Mouse (Mus musculus): ENCODE data around the gene Grik4.

Grik4 gene

DNA sequence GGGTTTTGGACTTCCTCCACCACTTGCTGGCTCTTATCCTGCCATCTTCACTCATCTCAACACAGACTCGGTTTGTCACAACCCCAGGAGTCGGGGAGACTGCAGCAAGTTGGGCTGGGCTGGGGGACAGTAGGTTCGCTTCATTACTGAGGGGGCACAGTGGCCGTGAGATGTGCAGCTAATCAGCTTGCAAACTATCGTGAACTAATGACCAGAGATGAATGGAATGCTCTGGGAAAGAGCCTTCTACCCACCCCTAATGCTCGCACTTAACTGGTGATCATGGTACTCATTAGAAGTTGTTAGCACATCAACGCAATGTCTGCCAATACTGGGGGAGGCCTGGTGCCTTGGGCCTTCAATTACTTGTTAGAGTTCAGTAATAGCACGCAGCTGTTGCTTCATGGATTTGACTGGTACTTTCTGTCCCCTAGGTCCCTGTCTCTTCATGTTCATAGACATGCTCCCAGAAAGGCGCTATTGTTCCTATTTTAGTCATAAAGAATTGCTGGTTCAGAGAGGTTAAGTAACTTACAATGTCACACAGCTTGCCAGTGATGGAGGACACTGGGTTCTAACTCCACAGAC is 211.5 kb downstream of the Grik4 start:
- DNase-seq = no peak

DNA sequence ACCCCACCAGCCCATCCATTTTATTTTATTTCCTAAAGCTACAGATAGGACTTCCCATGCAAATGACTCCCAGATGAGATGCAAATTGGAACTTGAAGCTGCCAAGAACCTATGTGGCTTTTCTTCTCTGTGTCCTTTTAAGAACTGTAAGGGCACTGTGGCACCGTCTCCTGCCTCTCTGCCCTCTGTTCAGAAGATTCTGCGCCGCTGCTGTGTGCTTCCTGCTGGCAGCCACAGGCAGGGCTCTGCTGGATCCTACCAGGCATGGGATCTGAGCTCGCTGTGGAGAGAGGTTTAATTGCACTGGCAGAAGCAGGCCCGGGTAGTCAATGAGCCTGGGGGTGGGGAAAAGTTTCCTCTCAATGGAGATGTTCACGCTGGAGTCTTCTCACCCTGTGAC is 215.8 kb downstream of the Grik4 start:
- DNase-seq = no peak

DNA sequence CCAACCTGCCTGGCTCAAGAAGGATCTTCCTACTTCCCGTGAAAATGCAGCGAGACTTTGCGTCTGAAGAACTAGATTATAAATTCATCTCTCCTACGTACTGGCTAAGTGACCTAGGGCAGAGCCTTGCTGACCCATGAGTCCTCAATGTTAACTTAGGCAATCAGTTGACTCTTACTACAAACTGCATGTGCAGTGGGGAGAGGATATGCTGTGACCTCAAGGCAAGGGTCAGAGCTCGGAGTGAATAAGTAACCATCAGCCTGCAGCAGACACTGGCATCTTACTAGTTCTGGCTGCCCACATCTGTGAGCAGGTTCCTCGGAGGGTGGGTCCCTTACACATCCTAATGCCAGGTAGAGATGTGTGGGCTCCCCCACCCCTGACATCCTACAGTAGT is 216.6 kb downstream of the Grik4 start:
- no peak for DNase-seq

DNA sequence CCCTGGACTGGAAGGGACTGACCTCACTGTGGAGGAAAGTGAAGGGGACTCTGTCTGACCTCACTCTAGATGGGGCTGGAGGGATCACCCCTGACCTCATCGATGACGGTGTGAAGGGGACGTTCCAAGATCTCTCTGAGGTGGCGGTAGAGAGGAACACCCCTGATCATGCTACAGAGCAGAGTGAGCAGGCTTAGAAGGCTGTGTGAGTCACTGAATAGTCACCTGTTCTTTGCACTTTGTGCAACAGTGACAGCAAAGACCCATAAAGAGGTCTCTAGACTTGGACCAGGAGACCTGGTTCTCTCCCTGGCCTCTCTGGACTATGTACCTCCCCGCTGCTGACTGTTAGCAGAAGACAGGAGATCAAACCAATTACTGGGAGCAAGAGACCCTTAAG is 217.1 kb downstream of the Grik4 start:
- no peak for DNase-seq

DNA sequence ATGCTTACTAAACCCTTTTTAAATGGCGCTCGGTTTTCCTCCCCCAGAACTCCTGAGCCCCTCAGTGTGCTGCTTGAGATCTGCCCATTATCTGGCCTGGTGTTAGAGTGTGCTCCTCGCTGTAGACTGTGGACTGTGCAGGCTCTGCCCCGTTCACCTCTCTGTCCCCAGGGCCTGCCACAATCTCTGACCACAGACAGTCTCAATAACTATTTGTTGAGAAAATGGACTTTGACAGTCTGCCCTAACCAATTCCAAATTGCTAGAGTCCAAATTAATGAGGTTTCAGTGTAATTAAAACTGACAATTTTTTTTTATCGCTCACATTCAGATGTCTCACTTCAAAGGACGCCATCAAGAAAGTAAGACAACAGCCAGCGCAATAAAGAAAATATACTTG is 220.2 kb downstream of the Grik4 start:
- DNase-seq = no peak

DNA sequence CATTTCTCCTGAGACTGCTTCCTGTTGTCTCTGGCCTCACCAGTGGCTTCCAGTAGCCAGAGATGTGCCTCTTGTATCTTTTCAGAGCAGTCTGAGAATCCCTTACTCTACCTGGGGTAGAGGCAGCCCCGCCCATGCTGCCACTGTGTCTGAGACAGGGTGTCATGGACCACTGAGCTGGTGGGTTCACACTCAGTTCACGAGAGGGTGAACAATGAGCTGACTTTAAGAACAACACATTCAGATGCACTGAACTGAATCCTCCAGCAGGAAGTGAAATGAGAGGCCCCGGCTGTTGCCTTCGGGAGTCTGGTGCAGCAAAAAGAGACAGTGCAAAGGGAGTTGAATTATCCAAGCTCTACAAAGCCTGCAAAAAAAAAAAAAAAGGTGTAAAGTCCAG is 221.8 kb downstream of the Grik4 start:
- DNase-seq = no peak

DNA sequence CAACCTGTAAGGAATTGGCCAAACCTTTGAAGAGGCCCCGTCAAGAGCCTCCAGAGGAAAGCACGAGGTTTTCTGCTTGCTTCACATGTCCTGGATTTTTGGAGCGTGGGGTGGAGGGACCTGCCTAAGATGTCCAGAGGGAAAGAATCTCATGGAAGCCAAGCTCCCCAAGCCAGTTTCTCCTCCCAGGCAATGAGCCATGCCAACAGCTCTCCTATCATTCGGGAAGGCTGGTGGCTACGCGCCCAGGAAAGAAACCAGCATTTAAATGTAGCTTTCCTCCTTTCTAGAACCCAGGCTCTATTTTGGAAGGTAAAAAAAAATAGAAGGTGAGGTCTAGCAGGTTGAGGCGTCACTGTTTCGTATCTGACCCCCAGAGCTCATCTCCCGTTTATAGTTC is 222.6 kb downstream of the Grik4 start:
- DNase-seq = no peak

DNA sequence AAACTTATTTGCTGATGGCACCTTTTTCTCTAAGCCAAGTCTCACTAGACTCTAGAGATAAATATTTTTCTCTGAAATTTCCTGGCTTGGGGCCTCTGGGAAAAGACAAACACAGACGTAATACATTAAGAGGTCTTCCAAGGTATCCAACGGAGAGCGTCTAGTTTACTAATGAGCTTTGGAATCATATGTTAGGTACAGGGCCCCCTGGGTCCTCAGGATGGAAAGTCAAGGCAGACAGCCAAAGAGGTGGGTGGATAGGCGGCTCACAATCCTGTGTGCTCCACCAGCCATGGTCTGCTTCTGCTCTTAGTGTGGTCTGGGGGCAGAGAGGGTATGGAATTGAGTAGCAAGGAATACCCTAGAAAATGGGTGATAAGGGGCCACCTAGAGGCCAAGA is 223.1 kb downstream of the Grik4 start:
- DNase-seq = no peak

DNA sequence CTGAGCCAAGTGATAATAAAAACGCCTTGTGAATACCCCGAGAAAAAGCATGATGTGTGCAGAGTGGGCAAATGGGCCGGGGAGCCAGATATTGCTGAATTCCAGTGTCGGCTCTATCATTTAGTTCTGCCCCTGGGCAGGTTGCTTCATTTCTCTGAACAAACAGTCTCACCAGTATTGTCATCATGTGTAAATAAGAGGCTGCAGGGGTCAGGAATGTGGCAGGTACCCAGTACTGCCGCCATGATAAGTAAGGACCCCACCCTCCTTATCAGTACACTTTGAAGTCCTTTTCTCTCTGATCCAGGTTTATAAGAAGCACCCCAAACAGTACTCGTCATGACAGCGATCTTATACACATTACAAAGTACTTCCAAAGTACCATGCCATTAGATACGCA is 230.4 kb downstream of the Grik4 start:
- no peak for DNase-seq

DNA sequence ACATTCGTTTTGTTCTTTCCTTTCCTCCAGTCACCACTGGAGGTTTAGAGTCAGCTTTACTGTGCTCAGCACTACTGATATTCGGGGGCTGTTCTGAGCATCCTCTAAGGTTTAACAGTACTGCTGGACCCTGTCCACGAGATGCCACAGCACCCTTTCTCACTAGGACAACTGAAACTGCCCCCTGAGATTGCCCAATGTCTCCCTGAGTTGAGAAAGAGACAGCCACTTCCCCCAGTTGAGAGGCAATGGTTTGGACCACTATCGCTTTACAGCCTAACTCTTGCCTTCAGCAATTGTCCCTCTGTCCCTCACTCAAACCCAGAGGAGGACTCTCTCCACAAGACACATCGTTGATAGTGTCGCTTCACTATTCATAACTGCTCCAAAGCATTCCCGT is 238.4 kb downstream of the Grik4 start:
- DNase-seq = no peak

DNA sequence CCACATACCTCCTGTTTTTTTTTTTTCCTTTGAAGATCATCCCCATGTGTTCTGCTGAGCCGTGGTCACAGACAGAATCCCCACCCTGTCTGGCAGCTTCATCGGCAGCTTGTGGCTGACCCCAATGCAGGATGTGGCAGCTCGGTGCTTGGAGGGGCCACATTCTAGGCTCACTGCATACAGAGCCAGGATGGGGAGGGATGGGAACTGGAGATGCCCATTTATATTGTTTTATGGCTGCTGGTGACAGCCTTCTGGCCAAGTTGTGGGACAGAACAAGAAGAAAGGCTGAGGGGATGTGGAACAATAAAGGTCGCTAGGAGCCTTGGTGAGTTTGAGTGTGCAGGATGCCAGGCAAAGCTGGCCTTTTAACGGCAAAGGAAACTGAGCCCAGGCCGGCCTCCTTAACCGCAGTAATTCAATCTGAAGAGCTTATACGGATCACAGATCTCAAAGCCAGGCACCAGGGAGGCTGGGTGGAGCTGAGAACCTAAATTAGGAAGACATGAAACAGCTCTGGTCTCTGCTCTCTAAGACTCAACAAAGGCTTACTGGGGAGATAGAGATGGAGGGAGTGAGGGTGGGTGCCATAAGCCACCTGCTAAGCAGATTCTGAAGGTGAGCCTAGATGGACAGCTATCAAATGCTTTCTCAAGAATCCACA is 241.0 kb downstream of the Grik4 start:
- no peak for DNase-seq

DNA sequence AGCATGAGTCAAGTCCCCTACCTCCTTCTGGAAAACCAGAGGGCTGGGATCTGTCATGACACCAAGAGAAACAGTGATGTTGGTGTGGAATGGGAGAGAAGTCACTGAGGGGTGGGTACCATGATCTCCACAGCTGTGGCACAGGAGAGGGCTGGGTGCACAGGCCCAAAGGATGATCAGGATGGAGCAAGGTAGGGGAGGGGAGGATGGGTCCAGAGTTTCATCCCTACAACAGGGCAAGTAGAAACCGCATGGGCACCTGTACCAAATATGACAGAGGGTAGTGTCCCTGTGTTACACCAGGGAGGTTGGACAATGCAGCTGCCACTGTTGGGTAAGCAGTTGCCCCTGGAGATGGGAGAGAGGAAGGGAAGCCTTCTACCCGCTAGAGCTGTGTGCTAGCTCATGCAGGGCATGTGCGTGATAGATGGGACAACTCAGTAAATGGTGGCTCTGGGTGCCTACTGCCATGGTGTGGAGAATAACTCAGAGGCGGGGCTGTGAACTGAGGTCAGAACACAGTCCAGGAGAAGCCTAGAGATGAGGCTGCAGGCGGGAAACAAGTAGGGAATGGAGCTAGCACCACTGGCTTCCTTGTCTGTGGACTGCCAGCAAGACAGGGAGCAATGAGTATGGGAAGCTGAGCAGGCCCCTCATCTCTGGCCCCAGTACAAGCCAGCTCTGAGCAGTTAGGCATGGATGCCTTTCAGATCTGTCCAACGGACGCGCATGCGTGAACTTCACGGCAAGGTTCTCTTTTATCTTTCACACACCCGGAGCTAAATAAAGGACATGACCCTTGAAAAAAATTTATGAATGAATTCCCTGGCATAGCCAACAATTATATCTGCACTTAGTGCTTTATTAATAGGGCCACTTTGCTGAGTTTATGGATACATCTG is 241.8 kb downstream of the Grik4 start:
- DNase-seq = no peak

DNA sequence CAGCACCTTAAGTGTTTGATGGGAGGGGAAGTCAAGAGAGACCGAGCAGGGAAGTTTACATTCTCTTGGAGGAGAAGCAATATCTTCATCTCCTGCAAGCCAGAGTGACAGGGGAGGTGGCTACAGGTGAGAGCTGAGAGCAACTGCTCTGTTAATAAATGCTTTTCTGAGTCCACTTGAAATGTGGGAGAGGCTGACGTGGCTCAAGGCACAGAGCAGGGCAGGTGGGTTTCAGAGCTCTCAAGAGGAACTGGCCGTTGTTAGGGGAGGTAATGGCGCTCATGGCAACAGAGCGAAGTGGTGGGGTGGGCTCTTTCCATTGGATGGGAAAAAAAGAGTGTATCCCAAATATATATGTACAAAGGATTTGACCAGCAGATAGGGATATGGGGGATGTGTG is 242.6 kb downstream of the Grik4 start:
- DNase-seq = no peak

DNA sequence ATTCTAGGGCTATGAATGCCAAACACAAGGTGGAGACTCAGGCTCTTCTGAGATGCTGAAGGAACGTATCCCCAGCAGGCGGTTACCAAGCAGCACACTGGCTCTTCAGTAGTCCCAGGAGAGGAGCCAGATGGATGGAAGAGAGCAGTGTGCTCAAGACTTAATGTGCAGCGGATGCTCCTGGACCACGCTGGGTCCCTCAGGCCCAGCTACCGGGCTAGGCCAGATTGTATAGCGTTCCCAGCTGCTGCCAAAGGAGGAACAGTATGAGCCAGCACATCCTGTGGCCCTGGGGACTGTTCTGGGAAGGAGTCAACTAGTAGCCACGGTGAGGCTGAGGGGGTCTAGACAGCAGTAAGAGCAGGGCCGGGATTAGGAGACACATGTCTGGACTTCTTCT is 251.3 kb downstream of the Grik4 start:
- no peak for DNase-seq

DNA sequence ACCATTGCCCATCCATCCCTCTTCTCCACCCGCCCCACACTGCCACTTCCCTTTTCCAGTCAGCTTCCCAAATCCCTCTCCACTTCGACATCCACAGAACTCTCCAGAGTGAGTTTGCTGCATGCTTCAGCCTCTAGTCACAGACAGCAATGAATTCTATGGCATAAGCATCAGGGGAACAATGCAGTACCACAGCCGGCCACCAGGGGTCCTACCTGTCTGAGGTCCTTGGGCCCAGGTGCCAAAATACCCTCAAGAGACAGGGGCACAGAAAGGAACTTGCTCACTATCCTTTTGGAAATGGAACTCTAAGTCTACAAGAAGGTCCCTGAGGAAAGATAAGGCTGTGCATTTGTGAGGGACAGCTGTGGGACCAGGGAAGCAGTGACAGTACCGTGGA is 256.1 kb downstream of the Grik4 start:
- DNase-seq = peak; percentile 28

DNA sequence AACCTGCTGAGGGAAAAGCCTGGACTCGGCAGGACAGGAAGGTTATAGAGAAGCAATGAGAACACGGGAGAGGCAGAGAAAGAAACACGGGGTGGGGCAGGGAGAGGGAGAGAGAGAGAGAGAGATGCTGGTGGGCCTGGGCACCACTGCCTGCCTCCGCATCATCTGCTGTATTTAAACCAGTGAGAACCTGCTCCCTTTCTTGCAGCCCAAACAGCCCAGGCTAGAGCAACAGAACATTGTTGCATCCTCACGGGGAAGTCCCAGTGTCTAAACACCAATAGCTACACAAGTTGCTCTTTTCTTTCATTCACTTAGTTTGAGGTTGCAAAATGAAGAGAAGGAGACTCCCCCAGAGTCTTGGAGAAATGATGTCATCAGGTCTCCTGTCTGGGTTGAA is 258.2 kb downstream of the Grik4 start:
- no peak for DNase-seq

DNA sequence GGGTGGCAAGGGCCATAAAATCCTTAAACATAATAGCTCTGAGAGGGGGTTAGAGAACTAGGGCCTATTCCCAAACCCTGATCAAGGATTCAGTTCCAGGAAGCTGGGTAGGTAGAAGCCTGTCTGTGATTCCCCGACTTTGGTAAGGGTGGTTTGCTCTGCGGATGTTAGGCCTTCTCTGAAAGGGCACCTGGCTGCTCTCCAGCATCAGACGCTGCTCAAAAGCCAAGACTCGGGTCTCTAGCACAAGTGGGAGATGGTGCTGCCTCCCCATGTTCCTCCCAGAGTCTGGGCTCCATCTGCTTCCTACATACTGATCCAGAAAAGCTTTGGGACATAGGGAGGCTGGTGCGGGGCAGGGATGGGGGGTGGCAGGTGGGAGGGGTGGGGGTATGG is 270.3 kb downstream of the Grik4 start:
- no peak for DNase-seq

DNA sequence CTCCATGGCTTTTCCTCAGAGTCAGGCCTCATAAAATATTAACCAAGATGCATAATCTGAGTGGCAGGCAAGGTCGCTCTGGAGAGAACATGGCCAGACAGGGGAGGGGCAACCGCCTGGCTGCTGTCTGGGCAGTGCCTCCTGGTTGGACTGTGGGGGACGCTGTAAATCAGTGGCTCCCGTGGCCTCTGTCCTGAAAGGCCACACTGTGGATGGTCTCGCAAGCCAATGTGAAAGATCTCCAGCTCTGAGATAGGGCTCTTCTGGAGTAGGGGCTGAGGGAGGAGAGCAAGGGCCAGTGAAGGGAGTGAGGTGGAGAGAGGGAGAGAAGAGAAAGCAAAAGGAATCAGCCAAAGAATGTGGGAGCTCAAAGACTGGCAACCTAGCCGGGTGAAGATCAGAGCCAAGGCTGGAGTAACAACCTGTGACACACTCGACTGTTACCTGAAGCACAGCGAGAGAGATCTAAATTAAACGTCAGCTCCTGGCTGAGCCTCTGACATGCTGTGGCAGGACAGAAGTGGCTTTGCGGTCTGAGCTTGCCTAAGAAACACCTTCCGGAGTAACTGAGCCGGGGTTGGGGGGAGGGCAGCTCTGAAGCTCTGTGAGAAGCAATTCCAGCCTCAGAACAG is 270.8 kb downstream of the Grik4 start:
- no peak for DNase-seq

DNA sequence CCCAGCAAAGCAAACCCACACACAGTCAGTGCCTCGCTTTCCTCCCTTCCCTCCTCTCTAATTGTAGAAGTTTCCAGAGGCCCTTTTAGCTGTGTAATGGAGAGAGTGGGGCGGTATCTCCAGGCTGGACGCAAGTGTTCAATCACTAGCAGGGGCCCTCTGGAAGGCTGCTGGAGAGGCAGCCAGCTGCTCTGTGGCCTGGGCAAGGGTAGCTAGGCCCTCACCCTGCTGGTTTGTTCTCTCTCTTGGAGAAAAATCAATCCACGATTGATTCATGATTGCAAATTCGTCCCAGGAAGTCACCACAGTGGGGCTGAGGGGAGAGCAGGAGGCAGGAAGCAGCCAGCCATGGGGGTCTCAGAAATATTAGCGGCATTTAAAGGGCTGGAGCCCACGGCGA is 271.3 kb downstream of the Grik4 start:
- DNase-seq = no peak

DNA sequence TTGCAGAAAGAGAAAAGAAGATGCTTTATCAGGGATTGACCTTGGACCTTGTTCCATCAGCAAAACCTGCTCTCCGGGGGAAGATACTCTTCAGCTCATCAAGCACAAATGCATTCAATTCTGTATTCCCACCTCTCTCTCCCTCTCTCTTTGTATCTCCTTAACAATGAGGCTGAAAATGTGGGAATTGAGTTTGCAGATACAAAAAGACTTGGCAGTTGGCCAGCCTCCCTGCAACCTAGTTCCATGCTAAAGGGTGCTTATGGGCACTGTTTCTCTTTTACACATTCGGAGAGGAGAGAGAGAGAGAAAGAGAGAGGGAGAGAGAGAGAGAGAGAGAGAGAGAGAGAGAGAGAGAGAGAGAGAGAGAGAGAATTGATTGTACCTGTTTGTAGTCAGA is 273.7 kb downstream of the Grik4 start:
- no peak for DNase-seq

DNA sequence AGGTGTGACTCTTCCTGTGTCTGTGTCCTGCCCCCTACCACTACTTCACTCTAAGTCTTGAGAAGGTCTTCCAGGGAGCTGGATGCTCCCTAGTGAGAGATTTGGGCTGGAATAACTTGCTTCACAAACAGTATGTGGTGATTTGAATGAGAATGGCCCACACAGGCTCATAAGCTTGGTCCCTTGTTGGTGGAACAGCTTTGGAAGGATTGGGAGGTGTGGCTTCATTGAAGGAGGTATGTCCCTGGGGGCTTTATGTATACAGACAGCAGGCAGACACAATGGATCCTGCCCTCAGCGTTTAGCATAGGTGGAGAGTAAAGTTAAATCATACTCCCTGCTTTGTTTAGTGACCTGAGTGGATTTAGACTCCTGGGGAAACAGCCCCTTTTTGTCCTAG is 282.8 kb downstream of the Grik4 start:
- DNase-seq = no peak

DNA sequence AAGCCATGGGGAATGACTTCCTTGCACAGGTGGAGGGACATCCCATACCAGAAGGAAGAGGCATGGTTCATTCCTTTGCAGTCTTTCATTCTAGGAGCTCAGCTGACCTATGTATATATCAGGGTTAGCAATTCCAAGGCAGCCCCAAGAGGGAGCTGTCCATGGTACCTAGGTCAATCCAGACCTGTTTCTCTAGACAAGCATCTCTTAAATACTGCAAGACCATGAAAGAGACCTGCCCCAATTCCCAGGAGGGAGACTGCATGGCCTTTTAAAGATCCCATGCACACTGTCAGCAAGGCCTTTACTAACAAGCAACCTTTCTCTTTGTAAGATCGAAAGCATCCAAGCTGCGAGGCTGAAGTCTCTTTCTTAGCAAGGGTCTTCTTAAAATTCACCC is 291.5 kb downstream of the Grik4 start:
- DNase-seq = no peak

DNA sequence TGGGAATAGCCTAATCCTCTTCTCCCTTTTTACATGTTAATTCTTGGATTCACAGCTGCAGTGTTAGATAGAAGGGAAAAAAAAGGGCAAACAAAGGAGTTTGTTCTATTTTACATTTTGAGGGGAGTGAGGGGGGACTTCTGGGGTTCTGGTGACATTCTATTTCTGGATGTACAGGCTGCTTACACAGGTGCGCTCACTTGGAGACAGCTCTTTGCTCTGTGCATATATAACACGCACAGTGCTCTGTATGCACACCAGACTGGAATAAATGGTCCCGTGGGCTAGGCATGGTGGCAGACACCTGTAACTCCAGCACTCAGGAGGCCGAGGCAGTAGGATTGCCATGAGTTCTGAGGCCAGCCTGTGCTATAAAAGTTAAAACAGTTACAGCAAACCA is 292.0 kb downstream of the Grik4 start:
- DNase-seq = no peak

DNA sequence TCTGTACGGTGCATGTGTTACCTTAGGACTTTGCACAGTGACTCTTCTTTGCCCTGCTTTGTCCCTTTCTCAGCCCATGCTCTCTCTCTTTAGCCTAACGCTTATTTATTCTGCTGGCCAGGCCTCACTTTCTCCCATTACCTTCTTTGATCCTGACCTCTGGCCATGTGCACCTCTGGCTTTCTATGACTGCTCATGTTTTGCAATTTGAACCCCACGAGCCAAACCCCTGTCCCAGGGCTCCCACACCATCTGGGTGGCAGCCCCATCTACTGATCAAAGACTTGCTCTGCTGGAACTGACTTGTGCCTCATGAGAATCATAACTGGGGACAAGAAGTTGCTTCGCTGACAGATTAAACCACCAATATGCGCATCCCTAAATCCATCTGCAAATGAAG is 294.4 kb downstream of the Grik4 start:
- DNase-seq = no peak
